Mouse (Mus musculus): ENCODE measurements at regions not wholly inside any gene's neighbourhood (a gene's known extent, or its start where the extent isn't known, plus 50 kb on each side); places are given as distances from the start of the nearest gene placed in this dataset.

DNA sequence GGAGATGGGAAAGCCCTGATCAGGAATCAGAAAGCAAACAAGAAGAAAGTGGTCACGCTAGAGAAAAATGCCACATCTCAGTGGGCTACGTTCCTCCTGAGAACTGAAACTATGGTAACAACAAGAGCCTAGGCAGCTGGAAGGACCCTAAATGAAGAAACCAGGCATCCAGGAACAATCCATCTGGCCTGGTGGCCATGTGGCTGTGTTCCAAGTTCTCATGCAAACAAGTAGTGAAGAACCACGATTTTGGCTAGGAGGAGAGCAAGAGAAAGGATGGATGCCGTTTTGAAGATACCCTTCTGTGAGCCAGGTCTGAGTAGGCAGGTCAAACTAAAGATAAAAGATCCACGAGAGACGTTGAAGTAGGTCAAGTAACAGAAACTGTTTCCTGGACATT lies 1613.6 kb upstream of the Gm6569 start:
- H3K36me3 ChIP-seq (ENCODE audit: control insufficient read depth, insufficient read depth, low read length), result no peaks in the 10 kb centered on the region
- no peak for DNase-seq (ENCODE audit: low spot score)
- no peak overlapping the region for H3K4me3 ChIP-seq (ENCODE audit: low read depth, low read length)
- WGBS, result 81% methylated on average over 6 of the region's 6 CpGs
- no peaks in the 10 kb centered on the region for H3K9me3 ChIP-seq (replicated peaks; ENCODE audit: control insufficient read depth, low read length)
- H3K9ac ChIP-seq (ENCODE audit: low read length), result no peak overlapping the region
- no peak overlapping the region for H3K27ac ChIP-seq (ENCODE audit: low read depth, low read length)
- no peak overlapping the region for H3K4me2 ChIP-seq (ENCODE audit: low read length)
- no peaks in the 10 kb centered on the region for H3K4me1 ChIP-seq (ENCODE audit: control insufficient read depth, insufficient read depth, low read length)
- no peak for ATAC-seq
- H3K27me3 ChIP-seq (replicated peaks; ENCODE audit: control insufficient read depth, insufficient read depth, low read length), result no peaks in the 10 kb centered on the region

DNA sequence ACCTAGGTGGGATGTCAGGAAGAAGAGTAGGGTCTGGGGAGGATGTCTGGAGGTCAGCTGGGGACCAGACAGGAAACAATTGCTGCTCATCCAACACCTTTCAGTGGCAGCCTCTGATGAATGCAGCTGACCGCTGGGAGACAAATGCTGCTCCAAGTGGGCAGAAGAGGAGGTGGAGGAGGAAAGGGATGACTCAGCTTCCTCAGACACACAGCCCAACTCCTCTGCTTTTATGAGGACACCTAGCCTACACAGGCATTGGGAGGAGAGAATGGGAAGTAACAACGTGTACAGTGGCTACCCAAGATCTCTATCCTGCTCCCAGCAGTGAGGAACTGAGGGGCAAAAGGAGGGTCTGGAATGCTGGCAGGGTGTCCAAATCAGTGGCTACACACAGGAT lies 1602.0 kb upstream of the Gm6569 start:
- H3K9me3 ChIP-seq (replicated peaks; ENCODE audit: control insufficient read depth, low read length), result no peaks in the 10 kb centered on the region
- H3K27ac ChIP-seq (ENCODE audit: low read depth, low read length), result no peak overlapping the region
- no peaks in the 10 kb centered on the region for H3K4me1 ChIP-seq (ENCODE audit: control insufficient read depth, insufficient read depth, low read length)
- 51% methylated on average over 2 of the region's 2 CpGs for WGBS
- no peaks in the 10 kb centered on the region for H3K36me3 ChIP-seq (ENCODE audit: control insufficient read depth, insufficient read depth, low read length)
- ATAC-seq (no peak), DNase-seq (ENCODE audit: low spot score) (no peak)
- no peaks in the 10 kb centered on the region for H3K27me3 ChIP-seq (replicated peaks; ENCODE audit: control insufficient read depth, insufficient read depth, low read length)
- no peak overlapping the region for H3K4me2 ChIP-seq (ENCODE audit: low read length)
- H3K4me3 ChIP-seq (ENCODE audit: low read depth, low read length), result no peak overlapping the region
- H3K9ac ChIP-seq (ENCODE audit: low read length), result no peak overlapping the region

DNA sequence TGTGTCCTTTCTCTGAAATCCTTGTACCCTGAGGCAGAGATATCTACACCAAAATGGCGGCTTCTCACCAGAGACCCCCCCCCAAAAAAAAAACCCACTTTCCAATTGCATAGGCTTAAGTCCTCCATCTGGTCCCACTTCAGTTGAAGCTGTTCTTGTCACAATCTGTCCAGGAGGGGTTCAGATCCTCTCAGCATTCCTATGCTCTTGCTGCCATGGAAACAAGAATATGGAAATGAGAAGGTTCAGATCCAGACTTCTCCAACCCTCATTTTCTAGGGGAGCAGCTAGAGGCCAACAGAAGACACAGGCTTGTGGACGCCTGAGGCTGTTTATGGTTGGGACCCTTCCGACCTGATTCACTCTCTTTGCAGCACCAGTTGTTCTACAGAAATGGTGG lies 1569.7 kb upstream of the Gm6569 start:
- ATAC-seq (no peak), DNase-seq (ENCODE audit: low spot score) (no peak)
- Histone ChIP-seq H3K27ac (ENCODE audit: low read depth, low read length) (no peak overlapping the region), H3K9ac (ENCODE audit: low read length) (no peak overlapping the region), H3K4me2 (ENCODE audit: low read length) (no peak overlapping the region), H3K27me3 (replicated peaks; ENCODE audit: control insufficient read depth, insufficient read depth, low read length) (no peaks in the 10 kb centered on the region), H3K4me1 (ENCODE audit: control insufficient read depth, insufficient read depth, low read length) (no peaks in the 10 kb centered on the region), H3K9me3 (replicated peaks; ENCODE audit: control insufficient read depth, low read length) (peaks cover 5% of the 10 kb centered on the region), H3K4me3 (ENCODE audit: low read depth, low read length) (no peak overlapping the region), H3K36me3 (ENCODE audit: control insufficient read depth, insufficient read depth, low read length) (no peaks in the 10 kb centered on the region)
- 81% methylated on average over 3 of the region's 3 CpGs for WGBS

DNA sequence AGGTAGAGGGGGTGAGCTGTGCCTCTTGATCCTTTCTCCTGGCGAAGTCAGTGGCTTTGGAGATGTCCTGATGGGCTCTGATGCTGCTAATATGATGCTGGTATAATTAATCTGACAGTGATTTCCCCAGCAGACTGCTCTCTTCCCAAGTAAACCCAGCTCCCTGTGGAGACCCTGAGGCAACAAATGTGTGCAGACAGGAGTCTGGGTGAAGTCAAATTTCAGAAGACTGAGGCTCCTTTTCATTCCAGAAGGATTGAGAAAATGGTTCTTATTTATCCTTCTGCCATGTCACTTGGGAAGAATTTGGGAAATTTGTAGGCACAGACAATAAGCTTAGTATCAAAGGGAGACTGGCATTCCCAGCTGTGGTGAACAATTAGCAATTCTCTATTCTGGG lies 1550.5 kb upstream of the Gm6569 start:
- Histone ChIP-seq H3K4me1 (ENCODE audit: control insufficient read depth, insufficient read depth, low read length) (no peaks in the 10 kb centered on the region), H3K27me3 (replicated peaks; ENCODE audit: control insufficient read depth, insufficient read depth, low read length) (no peaks in the 10 kb centered on the region), H3K27ac (ENCODE audit: low read depth, low read length) (no peak overlapping the region), H3K36me3 (ENCODE audit: control insufficient read depth, insufficient read depth, low read length) (no peaks in the 10 kb centered on the region), H3K4me3 (ENCODE audit: low read depth, low read length) (no peak overlapping the region), H3K9ac (ENCODE audit: low read length) (no peak overlapping the region), H3K4me2 (ENCODE audit: low read length) (no peak overlapping the region), H3K9me3 (replicated peaks; ENCODE audit: control insufficient read depth, low read length) (no peaks in the 10 kb centered on the region)
- DNase-seq (ENCODE audit: low spot score), result no peak
- 11% methylated on average over 1 of the region's 1 CpGs for WGBS
- no peak for ATAC-seq

- ATAC-seq, result peak; percentile 54; the same call in 1 of the 2 replicates
- WGBS, result 22% methylated on average over 2 of the region's 2 CpGs
- H3K9ac ChIP-seq (ENCODE audit: low read length), result no peak overlapping the region
Measured at GRCm38 (mm10) chr15:72296648-72297047, 1537.7 kb upstream of the Gm6569 start.

GRCm38 (mm10) chr15:72312417-72312816 lies 1521.9 kb upstream of the Gm6569 start:
- no peak overlapping the region for H3K27ac ChIP-seq (ENCODE audit: low read depth, low read length)
- no peak overlapping the region for H3K4me2 ChIP-seq (ENCODE audit: low read length)
- no peaks in the 10 kb centered on the region for H3K36me3 ChIP-seq (ENCODE audit: control insufficient read depth, insufficient read depth, low read length)
- DNase-seq (ENCODE audit: low spot score), result no peak
- H3K4me1 ChIP-seq (ENCODE audit: control insufficient read depth, insufficient read depth, low read length), result no peaks in the 10 kb centered on the region
- ATAC-seq, result no peak
- H3K4me3 ChIP-seq (ENCODE audit: low read depth, low read length), result no peak overlapping the region
- no peaks in the 10 kb centered on the region for H3K9me3 ChIP-seq (replicated peaks; ENCODE audit: control insufficient read depth, low read length)
- no peaks in the 10 kb centered on the region for H3K27me3 ChIP-seq (replicated peaks; ENCODE audit: control insufficient read depth, insufficient read depth, low read length)
- H3K9ac ChIP-seq (ENCODE audit: low read length), result no peak overlapping the region
- WGBS, result 84% methylated on average over 5 of the region's 5 CpGs

More at GRCm38 (mm10) chr15:72296648-72297047, 1537.7 kb upstream of the Gm6569 start:
- Histone ChIP-seq H3K4me1 (ENCODE audit: control insufficient read depth, insufficient read depth, low read length) (no peaks in the 10 kb centered on the region), H3K4me3 (ENCODE audit: low read depth, low read length) (no peak overlapping the region), H3K36me3 (ENCODE audit: control insufficient read depth, insufficient read depth, low read length) (no peaks in the 10 kb centered on the region), H3K27me3 (replicated peaks; ENCODE audit: control insufficient read depth, insufficient read depth, low read length) (no peaks in the 10 kb centered on the region), H3K4me2 (ENCODE audit: low read length) (no peak overlapping the region), H3K9me3 (replicated peaks; ENCODE audit: control insufficient read depth, low read length) (no peaks in the 10 kb centered on the region), H3K27ac (ENCODE audit: low read depth, low read length) (no peak overlapping the region)
- DNase-seq (ENCODE audit: low spot score), result peak; percentile 56

DNA sequence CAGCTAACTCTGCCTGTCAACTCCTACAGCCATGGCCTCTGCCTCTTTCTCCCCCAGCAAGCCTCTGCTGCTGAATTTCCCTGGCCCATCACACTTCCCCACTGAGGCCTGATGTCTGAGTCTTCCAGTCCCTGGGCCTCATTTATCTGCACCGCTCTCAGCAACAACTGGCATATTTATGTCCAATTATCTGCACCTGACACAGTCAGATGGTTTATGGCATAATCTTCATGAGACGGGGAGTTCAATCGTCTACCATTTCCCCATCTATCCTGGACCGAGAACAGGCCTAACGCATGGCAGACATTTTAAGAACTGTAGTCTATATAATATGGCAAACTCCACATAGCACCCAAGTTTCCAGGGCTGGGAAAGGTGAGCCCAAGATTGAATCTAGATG lies 1512.8 kb upstream of the Gm6569 start:
- Histone ChIP-seq H3K4me2 (ENCODE audit: low read length) (no peak overlapping the region), H3K9me3 (replicated peaks; ENCODE audit: control insufficient read depth, low read length) (no peaks in the 10 kb centered on the region), H3K4me3 (ENCODE audit: low read depth, low read length) (no peak overlapping the region), H3K36me3 (ENCODE audit: control insufficient read depth, insufficient read depth, low read length) (no peaks in the 10 kb centered on the region), H3K27me3 (replicated peaks; ENCODE audit: control insufficient read depth, insufficient read depth, low read length) (no peaks in the 10 kb centered on the region), H3K27ac (ENCODE audit: low read depth, low read length) (no peak overlapping the region), H3K4me1 (ENCODE audit: control insufficient read depth, insufficient read depth, low read length) (no peaks in the 10 kb centered on the region), H3K9ac (ENCODE audit: low read length) (no peak overlapping the region)
- no peak for DNase-seq (ENCODE audit: low spot score)
- 91% methylated on average over 5 of the region's 5 CpGs for WGBS
- ATAC-seq, result no peak

DNA sequence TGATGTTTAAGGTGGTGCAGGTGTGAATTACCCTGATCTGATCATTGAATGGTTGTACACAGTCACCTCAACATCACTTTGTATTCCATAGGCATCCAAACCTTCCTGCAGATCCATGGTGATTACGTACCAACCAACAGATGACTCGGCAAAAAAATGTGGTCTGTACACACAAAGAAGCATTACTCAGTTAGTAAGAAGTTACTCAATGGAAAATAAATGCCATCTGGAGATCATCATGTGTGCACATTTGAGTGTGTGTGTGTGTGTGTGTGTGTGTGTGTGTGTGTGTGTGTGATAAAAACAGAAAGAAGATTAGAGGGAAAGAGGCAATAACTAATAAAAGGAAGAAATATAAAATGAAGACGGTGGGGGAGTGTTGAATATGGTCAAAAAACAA lies 1512.2 kb upstream of the Gm6569 start:
- no peak overlapping the region for H3K9ac ChIP-seq (ENCODE audit: low read length)
- no peaks in the 10 kb centered on the region for H3K27me3 ChIP-seq (replicated peaks; ENCODE audit: control insufficient read depth, insufficient read depth, low read length)
- no peak for ATAC-seq
- no peaks in the 10 kb centered on the region for H3K4me1 ChIP-seq (ENCODE audit: control insufficient read depth, insufficient read depth, low read length)
- no peaks in the 10 kb centered on the region for H3K9me3 ChIP-seq (replicated peaks; ENCODE audit: control insufficient read depth, low read length)
- WGBS, result 91% methylated on average over 3 of the region's 3 CpGs
- no peak for DNase-seq (ENCODE audit: low spot score)
- H3K27ac ChIP-seq (ENCODE audit: low read depth, low read length), result no peak overlapping the region
- H3K4me3 ChIP-seq (ENCODE audit: low read depth, low read length), result no peak overlapping the region
- H3K4me2 ChIP-seq (ENCODE audit: low read length), result no peak overlapping the region
- H3K36me3 ChIP-seq (ENCODE audit: control insufficient read depth, insufficient read depth, low read length), result no peaks in the 10 kb centered on the region

- Histone ChIP-seq H3K4me1 (ENCODE audit: control insufficient read depth, insufficient read depth, low read length) (no peaks in the 10 kb centered on the region), H3K27ac (ENCODE audit: low read depth, low read length) (no peak overlapping the region), H3K9ac (ENCODE audit: low read length) (no peak overlapping the region), H3K4me3 (ENCODE audit: low read depth, low read length) (no peak overlapping the region), H3K27me3 (replicated peaks; ENCODE audit: control insufficient read depth, insufficient read depth, low read length) (no peaks in the 10 kb centered on the region), H3K9me3 (replicated peaks; ENCODE audit: control insufficient read depth, low read length) (no peaks in the 10 kb centered on the region), H3K4me2 (ENCODE audit: low read length) (no peak overlapping the region), H3K36me3 (ENCODE audit: control insufficient read depth, insufficient read depth, low read length) (no peaks in the 10 kb centered on the region)
- ATAC-seq (no peak), DNase-seq (ENCODE audit: low spot score) (no peak)
- WGBS, result 86% methylated on average over 7 of the region's 7 CpGs
Measured at GRCm38 (mm10) chr15:72323158-72323557, 1511.2 kb upstream of the Gm6569 start.
